Mouse (Mus musculus) cortical plate, adult 2 months (tissue): ENCODE results near the gene Sar1b.
A peak's percentile ranks its signal among the peaks of the same experiment; 100 is the strongest.

Experiments
- CTCF ChIP-seq: fragments of 200-500 bp; IDR thresholded peaks from 2 replicates; pipeline ENCODE4 v1.5.1; 2011; ENCODE audit warnings: mild to moderate bottlenecking, control low read depth, low read length; ENCODE audit not compliant: insufficient read depth; ENCODE audit errors: extremely low read depth
- POLR2A ChIP-seq: fragments of 200-500 bp; IDR thresholded peaks from 2 replicates; pipeline ENCODE4 v1.6.1; 2011; ENCODE audit warnings: mild to moderate bottlenecking, low read length, control low read depth; ENCODE audit not compliant: insufficient read depth; ENCODE audit errors: extremely low read depth

- peak; percentile 43; the same call in 1 of the 2 replicates for TF ChIP-seq CTCF
- TF ChIP-seq POLR2A: no peak
Observed at GRCm38 (mm10) chr11:51819964-51820363, 56.5 kb downstream of the Sar1b start.
